Mouse (Mus musculus): ENCODE data around the gene Phgdh. TPM values are rescaled to one million over a fixed set of nuclear protein-coding genes. Genes with fewer than 3 reads are reported as not detected.

Phgdh gene
- polyA plus RNA-seq, 1 experiment, result 53.1 TPM

DNA sequence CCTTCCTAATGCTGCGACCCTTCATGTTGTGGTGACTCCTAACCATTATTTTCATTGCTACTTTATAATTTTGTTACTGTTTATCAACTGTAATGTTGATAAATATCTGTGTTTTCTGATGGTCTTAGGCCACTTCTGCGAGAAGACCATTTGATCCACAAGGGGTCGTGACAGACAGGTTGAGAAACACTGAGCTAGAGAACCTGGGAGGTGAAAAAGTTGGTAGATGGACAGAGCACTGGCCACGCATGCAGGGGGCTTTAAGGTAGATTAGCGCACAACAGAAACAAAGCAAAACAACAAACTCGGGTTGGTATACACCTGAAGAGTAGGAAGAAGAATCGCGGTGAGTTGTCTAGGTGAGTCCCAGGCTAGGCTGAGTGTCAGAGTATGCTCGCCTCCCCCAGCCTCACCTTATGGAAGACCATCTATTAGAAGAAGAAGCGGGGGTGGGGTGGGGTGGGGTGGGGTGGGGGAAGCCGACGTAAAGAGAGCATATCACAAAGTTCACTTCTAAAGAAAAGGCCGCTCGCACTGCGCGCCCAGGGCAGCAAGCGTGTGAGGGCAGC lies 42.0 kb upstream of the Phgdh start:
- TF ChIP-seq POLR2A (IDR thresholded peaks at IDR 0.05; ENCODE audit: low read depth, low read length) (no peak), CTCF (IDR thresholded peaks at IDR 0.05; ENCODE audit: extremely low read depth, insufficient read depth, insufficient read length, insufficient replicate concordance) (no peak)
- DNase-seq (ENCODE audit: low read depth in 1 of 2, low spot score in 2 of 2), result no peak
- H3K27me3 ChIP-seq (ENCODE audit: control insufficient read depth, insufficient read depth, low read length), result peaks cover 11% of the 10 kb centered on the region
- no peaks in the 10 kb centered on the region for H3K36me3 ChIP-seq (ENCODE audit: control insufficient read depth, insufficient read depth, low read length)
- H3K4me3 ChIP-seq (ENCODE audit: extremely low read depth, insufficient read depth, insufficient read length), result peak overlapping the region; percentile 39; the same call in 1 of the 2 replicates
- H3K4me1 ChIP-seq (ENCODE audit: control insufficient read depth, insufficient read depth, insufficient read length), result peaks cover 7% of the 10 kb centered on the region
- H3K27ac ChIP-seq (ENCODE audit: insufficient read depth, low read length), result no peak overlapping the region
- WGBS, result 20% methylated on average over 17 of the region's 17 CpGs

DNA sequence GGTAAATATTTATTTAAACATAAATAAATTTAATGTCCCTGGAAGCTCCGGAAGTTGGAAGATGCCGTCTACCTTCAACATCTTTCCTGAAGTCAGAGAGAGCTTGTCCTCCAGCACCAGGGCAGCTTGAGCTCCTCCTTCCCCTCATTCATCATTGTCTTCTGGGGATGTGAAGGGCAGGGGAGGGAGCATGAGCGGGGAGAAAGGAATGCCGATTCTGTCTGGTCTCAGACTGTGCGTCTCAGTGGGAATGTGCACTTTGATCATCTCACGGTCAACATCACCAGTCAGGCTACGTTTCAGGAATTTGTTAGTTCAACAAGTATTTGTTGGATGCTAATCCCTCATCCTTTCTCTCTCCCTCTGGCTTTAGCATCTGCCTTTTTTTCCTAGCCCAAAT lies 39.4 kb upstream of the Phgdh start:
- Histone ChIP-seq H3K36me3 (ENCODE audit: control insufficient read depth, insufficient read depth, low read length) (no peaks in the 10 kb centered on the region), H3K4me3 (ENCODE audit: extremely low read depth, insufficient read depth, insufficient read length) (no peak overlapping the region), H3K4me1 (ENCODE audit: control insufficient read depth, insufficient read depth, insufficient read length) (peaks cover 7% of the 10 kb centered on the region), H3K27me3 (ENCODE audit: control insufficient read depth, insufficient read depth, low read length) (peaks cover 10% of the 10 kb centered on the region), H3K27ac (ENCODE audit: insufficient read depth, low read length) (no peak overlapping the region)
- no peak for DNase-seq (ENCODE audit: low read depth in 1 of 2, low spot score in 2 of 2)
- 67% methylated on average over 7 of the region's 7 CpGs for WGBS
- no peak for TF ChIP-seq CTCF (IDR thresholded peaks at IDR 0.05; ENCODE audit: extremely low read depth, insufficient read depth, insufficient read length, insufficient replicate concordance)
- TF ChIP-seq POLR2A (IDR thresholded peaks at IDR 0.05; ENCODE audit: low read depth, low read length), result no peak

DNA sequence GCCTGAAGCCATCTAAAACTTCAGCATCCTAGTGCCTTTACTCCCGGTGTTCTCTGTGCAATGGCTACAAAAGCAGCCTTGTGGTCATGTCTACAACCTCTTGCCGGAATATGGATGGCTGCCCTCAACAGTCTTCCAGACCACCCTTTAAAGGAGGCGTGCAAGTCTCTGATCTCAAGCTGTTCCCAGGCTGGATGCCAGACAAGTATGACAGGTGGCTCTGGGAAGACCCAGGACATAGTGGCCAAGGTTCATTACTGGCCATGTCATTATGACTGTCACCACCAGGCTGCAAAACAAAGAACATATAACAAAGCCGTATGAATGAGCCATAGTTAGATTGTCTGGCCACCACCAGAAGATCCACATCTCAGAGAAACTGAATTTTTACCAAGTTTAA lies 38.5 kb upstream of the Phgdh start:
- H3K4me3 ChIP-seq (ENCODE audit: extremely low read depth, insufficient read depth, insufficient read length), result no peak overlapping the region
- H3K4me1 ChIP-seq (ENCODE audit: control insufficient read depth, insufficient read depth, insufficient read length), result peaks cover 7% of the 10 kb centered on the region
- WGBS, result 85% methylated on average over 4 of the region's 4 CpGs
- no peak overlapping the region for H3K27ac ChIP-seq (ENCODE audit: insufficient read depth, low read length)
- H3K27me3 ChIP-seq (ENCODE audit: control insufficient read depth, insufficient read depth, low read length), result peaks cover 9% of the 10 kb centered on the region
- no peak for TF ChIP-seq CTCF (IDR thresholded peaks at IDR 0.05; ENCODE audit: extremely low read depth, insufficient read depth, insufficient read length, insufficient replicate concordance)
- no peak for TF ChIP-seq POLR2A (IDR thresholded peaks at IDR 0.05; ENCODE audit: low read depth, low read length)
- H3K36me3 ChIP-seq (ENCODE audit: control insufficient read depth, insufficient read depth, low read length), result no peaks in the 10 kb centered on the region
- no peak for DNase-seq (ENCODE audit: low read depth in 1 of 2, low spot score in 2 of 2)

DNA sequence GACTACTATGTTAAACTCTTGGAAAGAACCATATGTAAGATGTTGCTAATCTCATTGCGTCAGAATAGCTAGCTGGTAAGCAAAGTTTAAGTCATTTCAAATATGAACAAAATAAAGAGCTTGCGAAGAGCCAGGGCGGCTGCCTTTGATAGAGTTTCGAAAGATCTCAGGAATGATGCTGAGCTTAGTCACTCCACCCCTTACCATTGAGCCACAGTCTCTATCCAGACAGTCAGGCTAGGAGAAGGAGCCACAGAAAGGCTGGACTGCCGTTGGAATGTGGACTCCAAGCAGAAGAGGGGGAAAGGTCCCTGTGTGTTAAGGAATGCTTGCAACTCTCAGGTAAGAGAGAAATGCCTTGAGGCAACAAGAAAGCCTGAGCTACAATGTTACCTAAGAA lies 35.2 kb upstream of the Phgdh start:
- H3K27ac ChIP-seq (ENCODE audit: insufficient read depth, low read length), result no peak overlapping the region
- TF ChIP-seq CTCF (IDR thresholded peaks at IDR 0.05; ENCODE audit: extremely low read depth, insufficient read depth, insufficient read length, insufficient replicate concordance), result no peak
- TF ChIP-seq POLR2A (IDR thresholded peaks at IDR 0.05; ENCODE audit: low read depth, low read length), result no peak
- H3K36me3 ChIP-seq (ENCODE audit: control insufficient read depth, insufficient read depth, low read length), result no peaks in the 10 kb centered on the region
- no peak overlapping the region for H3K4me3 ChIP-seq (ENCODE audit: extremely low read depth, insufficient read depth, insufficient read length)
- WGBS, result 85% methylated on average over 5 of the region's 5 CpGs
- H3K4me1 ChIP-seq (ENCODE audit: control insufficient read depth, insufficient read depth, insufficient read length), result no peaks in the 10 kb centered on the region
- no peaks in the 10 kb centered on the region for H3K27me3 ChIP-seq (ENCODE audit: control insufficient read depth, insufficient read depth, low read length)
- no peak for DNase-seq (ENCODE audit: low read depth in 1 of 2, low spot score in 2 of 2)

GRCm38 (mm10) chr3:98374062-98374719 lies 34.4 kb upstream of the Phgdh start:
- Histone ChIP-seq H3K36me3 (ENCODE audit: control insufficient read depth, insufficient read depth, low read length) (no peaks in the 10 kb centered on the region), H3K4me1 (ENCODE audit: control insufficient read depth, insufficient read depth, insufficient read length) (no peaks in the 10 kb centered on the region), H3K27me3 (ENCODE audit: control insufficient read depth, insufficient read depth, low read length) (no peaks in the 10 kb centered on the region), H3K4me3 (ENCODE audit: extremely low read depth, insufficient read depth, insufficient read length) (no peak overlapping the region), H3K27ac (ENCODE audit: insufficient read depth, low read length) (no peak overlapping the region)
- no peak for DNase-seq (ENCODE audit: low read depth in 1 of 2, low spot score in 2 of 2)
- TF ChIP-seq CTCF (IDR thresholded peaks at IDR 0.05; ENCODE audit: extremely low read depth, insufficient read depth, insufficient read length, insufficient replicate concordance), result no peak
- 74% methylated on average over 3 of the region's 3 CpGs for WGBS

DNA sequence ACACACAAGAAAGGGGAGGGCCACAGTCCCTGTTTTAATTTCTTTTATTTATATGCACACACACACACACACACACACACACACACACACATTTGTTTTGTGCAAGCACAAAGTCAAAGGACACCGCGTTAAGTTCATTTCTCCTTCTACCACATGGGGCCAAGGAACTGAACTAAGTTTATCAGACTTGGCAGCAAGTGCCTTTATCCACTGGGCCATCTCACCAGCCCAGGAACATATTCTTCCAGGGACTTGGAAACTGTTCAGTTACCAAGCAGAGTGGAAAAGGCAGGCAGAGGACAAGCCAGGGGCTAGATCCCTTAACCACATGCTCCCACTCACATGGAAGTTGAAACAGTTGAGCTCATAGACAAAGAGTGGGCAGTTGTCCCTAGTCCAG lies 29.0 kb upstream of the Phgdh start:
- Histone ChIP-seq H3K4me3 (ENCODE audit: extremely low read depth, insufficient read depth, insufficient read length) (no peak overlapping the region), H3K27ac (ENCODE audit: insufficient read depth, low read length) (no peak overlapping the region), H3K4me1 (ENCODE audit: control insufficient read depth, insufficient read depth, insufficient read length) (no peaks in the 10 kb centered on the region), H3K36me3 (ENCODE audit: control insufficient read depth, insufficient read depth, low read length) (no peaks in the 10 kb centered on the region), H3K27me3 (ENCODE audit: control insufficient read depth, insufficient read depth, low read length) (no peaks in the 10 kb centered on the region)
- WGBS, result 92% methylated on average over 2 of the region's 2 CpGs
- no peak for TF ChIP-seq POLR2A (IDR thresholded peaks at IDR 0.05; ENCODE audit: low read depth, low read length)
- TF ChIP-seq CTCF (IDR thresholded peaks at IDR 0.05; ENCODE audit: extremely low read depth, insufficient read depth, insufficient read length, insufficient replicate concordance), result no peak
- no peak for DNase-seq (ENCODE audit: low read depth in 1 of 2, low spot score in 2 of 2)

DNA sequence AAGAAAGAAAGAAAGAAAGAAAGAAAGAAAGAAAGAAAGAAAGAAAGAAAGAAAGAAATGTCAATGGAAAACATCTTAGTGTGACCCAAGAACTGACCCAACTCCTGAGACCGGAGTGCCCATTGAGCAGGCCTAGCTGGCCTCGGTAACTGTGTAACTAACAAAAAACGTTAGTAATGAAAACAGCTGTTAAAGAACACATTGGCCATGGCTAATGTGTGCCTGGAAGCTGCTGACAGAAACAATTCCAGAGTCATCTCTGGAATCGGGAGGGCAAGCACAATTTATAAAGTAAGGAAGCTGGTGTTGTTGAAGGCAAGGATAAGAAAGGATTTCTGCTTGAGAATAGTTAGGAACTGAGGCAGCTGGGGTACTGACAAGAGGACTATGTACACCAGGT lies 28.5 kb upstream of the Phgdh start:
- H3K36me3 ChIP-seq (ENCODE audit: control insufficient read depth, insufficient read depth, low read length), result no peaks in the 10 kb centered on the region
- 78% methylated on average over 4 of the region's 4 CpGs for WGBS
- no peaks in the 10 kb centered on the region for H3K4me1 ChIP-seq (ENCODE audit: control insufficient read depth, insufficient read depth, insufficient read length)
- no peak overlapping the region for H3K27ac ChIP-seq (ENCODE audit: insufficient read depth, low read length)
- no peak overlapping the region for H3K4me3 ChIP-seq (ENCODE audit: extremely low read depth, insufficient read depth, insufficient read length)
- no peak for DNase-seq (ENCODE audit: low read depth in 1 of 2, low spot score in 2 of 2)
- TF ChIP-seq POLR2A (IDR thresholded peaks at IDR 0.05; ENCODE audit: low read depth, low read length) (no peak), CTCF (IDR thresholded peaks at IDR 0.05; ENCODE audit: extremely low read depth, insufficient read depth, insufficient read length, insufficient replicate concordance) (no peak)
- no peaks in the 10 kb centered on the region for H3K27me3 ChIP-seq (ENCODE audit: control insufficient read depth, insufficient read depth, low read length)
